Mouse (Mus musculus) adrenal gland, adult 2 months (tissue): Measurements from ENCODE around the gene Cald1. TPM values are rescaled to one million over a fixed set of nuclear protein-coding genes. Genes with fewer than 3 reads are reported as not detected.

Experiments used
- DNase-seq: peaks from one replicate; pipeline ENCODE4 v3.0.0; 2021
- polyA plus RNA-seq: library from polyadenylated mRNA; depleted of rRNA; stranded (reverse); fragments of >200 nt; gene quantifications from 2 replicates; pipeline ENCODE4 v1.2.3, GENCODE M21; 2012
- total RNA-seq, 2 experiments: library from RNA; stranded (reverse); gene quantifications; 2 replicates each; pipeline ENCODE4 v1.2.3; 2021

The Cald1 gene
- total and polyA plus RNA-seq, 3 experiments: 5.6 to 89.0 (median 82.4) TPM

DNA sequence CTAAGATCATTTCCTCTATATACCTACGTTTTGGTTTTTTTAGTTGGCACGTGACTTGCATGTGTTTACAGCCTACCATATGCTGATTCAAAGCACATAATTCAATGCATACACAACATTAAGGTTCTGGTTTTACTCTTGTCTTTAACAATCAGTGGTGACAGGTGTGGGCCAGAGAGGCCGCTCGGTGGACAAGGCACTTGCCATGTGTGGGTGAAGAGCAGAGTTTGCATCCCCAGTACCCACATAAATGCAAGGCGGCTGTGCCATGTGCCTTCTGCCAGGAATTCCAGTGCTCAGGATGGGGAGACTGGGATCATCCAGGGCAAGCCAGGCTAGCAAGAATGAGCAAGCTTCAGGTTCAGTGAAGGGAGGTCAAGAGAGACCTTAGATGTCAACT lies 14.8 kb downstream of the Cald1 start:
- no peak for DNase-seq

DNA sequence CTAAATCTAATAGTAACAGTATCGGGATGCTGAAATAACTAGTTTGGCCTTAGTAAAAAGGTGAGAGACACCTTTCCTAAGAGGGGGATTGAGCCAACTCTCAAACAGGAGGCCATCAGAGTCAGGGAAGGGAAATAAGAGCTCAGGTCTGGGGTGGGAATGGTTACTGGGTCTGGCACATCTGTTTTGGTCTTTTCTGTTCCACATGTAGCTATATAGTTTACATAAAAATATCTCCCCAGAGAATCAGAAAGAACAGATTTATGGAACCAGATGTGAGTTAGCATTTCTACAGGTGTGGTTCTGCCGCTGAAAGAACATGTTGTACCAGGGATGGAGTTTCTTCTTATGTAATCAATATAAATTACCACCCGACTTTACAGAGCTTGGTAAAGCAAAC lies 17.1 kb downstream of the Cald1 start:
- DNase-seq: no peak

DNA sequence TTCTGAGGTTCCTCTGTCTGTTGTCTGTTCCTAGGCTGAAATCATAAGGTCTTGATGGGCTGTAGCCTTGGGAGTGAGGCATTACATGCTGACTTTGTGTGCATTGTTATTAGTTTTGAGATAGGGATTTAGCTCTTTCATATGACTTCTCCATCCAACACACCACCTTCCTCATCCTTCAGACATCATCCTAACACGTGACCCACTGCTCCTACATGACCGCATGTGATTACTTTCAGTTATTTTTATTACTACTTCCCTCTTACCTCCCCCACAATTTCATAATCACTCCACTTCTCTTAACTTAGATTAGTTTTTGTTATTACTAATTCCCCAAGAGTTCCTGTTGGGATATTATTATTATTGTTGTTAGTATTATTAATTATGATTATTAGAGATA lies 21.2 kb downstream of the Cald1 start:
- DNase-seq: no peak

DNA sequence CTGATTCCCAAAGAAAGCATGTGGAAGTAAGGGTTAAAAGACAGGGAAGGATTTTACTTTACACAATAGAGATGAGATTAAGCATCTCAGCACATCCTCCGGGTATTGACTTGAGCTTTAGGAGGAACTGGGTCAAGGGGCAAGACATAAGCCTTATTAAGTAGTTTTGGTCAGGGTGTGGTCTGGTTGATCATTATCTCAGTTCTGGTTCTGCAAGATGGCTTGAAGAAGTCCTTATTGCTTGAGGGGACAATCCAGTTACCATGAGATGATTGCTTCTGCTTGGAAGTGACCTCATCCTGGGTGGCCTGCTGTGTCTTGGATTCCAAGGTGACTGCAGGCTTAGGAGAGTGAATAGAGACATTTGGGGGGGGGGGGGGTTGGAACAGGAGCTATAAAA lies 21.9 kb downstream of the Cald1 start:
- DNase-seq: no peak

DNA sequence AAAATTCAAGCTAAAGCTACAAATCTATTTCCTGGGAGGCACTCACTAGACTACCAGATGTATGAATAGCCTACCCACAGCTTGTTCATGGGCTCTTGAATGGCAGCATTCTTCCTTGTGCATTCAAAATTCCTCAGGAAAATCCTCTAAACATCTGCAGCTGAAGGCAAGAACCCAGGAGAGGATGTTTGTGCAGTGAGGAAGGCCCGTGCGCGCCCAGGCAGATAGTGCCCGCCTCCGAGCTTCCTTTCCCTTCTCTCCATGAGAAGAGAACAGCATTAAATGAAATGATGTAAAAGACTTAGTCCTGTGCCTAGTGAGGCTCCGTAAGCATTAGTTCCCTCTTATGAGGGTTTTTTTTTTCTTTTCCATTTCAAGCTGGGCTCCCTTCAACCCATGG lies 24.6 kb downstream of the Cald1 start:
- DNase-seq: no peak

DNA sequence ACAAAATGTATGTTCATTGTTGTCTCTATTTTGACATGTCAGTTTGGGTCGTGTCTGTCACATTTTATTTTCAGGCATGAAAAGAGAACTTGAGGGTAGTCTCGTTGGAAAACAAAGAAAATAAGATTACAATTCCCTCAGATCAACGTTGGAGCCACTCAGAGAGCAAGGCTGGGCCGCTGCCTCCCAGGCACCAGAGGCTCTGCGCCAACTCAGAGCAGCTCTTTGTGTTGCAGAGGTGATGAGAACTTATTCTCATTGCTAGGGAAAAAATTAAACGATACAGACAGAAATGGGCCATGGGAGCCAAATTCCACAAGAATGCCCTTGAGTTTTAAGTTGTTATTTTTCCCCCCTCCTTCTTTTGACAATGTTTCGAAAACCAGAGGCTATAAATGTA lies 25.0 kb downstream of the Cald1 start:
- DNase-seq: no peak

DNA sequence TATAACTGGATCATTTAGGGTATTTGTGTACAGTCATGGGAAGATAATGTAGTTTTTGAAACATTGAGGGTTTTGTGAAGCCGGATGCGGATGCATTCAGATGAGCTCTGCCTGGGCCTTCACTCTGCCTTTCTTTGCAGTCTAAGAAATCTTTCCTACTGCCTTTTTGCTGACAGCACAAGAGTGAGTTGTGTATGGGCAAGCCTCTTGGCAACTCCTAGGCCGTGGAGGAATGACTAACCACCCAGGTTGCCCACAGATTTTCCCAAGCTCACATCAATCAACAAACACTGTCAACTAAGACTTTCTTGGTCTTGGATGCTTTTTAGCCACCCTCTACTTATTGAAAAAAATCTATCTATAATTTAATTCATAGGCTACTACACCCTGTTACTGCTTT lies 26.2 kb downstream of the Cald1 start:
- no peak for DNase-seq

DNA sequence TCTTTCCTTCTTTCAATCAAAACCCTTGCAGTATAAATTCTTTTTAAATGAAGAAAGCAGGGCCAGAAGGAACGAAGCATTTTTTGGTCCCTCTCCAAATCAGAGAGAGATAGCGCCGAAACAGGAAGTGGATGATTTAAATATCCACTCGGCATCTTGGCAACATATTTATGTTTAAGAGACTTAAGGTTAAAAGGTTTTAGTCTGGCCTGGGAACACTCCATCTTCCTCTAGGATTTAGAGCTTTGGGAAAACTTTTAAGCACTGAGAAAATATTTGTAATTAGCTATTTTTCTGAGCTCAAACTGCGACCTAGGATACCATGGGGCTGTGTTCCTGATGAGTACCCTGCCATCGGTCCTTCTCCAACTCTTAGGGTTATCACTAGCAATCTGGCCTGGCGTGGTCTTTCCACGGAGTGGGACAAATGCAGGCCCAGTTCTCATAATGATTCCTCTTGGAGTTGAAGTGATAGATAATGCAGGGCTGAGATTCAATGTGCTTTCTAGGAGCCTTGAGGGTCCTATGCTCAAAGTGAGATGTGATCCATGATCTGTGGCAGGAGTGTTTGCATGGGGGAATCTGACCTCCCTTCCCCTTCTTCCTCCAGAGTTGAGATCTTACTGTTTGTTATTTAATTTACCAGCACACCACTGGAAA lies 28.4 kb downstream of the Cald1 start:
- DNase-seq: no peak

DNA sequence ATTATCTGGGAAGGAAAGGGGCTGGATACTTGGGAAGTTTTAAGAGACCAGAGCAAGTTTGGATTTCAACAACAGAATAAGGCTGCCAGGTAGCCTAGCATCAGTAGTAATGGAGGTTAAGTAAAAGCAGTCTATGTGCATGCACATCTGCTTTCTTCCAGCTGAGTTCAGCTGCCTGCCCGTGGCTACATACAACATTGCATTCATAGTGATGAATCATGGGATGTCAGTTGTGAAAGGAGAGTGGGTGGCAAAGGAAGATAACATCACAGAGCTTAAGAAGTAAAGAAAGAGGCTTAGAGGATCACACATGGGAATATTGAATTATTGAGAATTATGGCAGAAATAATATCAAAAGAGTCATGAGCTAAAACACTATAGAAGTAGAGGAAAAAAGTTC lies 29.8 kb downstream of the Cald1 start:
- DNase-seq: no peak

DNA sequence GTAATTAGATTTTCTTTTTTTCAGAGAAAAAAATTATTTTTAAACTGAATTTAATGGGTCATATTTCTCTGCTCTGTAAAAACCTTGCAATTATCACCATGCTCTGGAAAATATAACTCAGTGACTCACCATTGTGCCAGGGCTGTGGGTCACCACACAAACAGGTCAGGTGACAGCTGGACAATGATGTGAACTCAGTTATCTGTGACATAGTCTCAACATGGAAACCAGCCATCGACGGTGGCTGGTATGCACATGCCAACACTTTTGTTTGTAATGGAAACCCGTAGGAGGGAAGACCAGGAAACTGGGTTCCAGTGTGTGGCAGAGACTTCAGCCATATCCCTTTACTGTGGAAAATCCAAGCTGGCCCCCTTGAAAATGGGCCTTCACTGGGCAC lies 35.5 kb downstream of the Cald1 start:
- DNase-seq: peak; percentile 17

DNA sequence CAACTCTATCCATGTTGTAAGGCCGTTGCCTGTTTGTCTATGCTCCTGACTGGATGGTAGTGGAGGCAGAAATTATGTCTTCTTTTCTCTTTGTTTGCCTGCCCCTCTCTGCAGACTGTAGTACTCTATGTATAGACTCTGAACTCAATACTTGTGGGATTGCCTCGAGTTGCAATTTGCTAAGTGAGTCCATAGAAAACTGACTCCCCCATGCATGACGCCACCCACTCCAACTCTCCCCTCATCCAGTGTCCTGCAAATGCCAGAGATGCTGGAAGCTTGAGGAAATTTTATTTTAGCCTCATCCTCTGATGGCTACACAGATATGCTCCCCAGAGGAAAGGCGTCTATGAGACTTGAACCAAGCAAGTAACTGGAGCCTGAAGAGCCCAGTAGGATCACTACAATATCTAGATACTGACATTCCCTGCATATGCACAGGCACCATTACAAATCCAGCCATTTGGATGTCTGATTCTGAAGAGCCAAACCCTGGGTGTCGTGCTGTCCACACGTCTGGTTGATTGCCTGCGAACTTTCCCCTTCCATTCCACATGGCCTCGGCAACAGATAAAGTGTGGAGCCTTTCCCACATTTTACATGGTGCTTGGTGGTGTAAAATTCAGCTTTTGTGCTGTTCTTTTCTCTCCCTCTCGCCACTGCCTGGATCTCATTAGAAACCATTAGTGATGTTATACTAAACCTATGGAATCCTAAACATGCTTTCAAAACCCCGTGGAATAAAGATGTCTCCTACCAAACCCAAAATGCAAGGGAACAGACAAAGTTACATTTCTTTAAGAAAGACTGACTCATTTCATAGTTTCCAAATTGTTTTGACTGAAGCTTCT lies 39.5 kb downstream of the Cald1 start:
- DNase-seq: no peak

DNA sequence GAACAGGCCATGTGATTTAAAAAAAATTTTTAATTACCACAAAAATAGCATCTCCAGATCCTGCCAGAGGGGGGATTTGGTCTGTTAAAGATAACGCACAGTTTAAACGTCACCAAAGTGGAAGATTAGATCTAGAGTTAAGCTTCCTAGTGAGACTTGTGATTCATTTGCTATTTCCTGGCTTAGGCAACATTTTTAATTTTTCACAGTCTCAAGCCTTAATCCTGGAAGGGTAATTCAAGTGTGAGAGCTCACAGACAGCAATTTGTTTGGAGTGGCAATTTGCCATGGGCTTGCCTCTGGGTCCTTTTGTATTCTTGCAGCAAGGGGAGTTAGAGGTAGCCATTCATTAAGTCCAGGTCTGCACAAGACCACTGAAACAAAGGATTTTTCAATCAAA lies 40.4 kb downstream of the Cald1 start:
- DNase-seq: peak; percentile 26

DNA sequence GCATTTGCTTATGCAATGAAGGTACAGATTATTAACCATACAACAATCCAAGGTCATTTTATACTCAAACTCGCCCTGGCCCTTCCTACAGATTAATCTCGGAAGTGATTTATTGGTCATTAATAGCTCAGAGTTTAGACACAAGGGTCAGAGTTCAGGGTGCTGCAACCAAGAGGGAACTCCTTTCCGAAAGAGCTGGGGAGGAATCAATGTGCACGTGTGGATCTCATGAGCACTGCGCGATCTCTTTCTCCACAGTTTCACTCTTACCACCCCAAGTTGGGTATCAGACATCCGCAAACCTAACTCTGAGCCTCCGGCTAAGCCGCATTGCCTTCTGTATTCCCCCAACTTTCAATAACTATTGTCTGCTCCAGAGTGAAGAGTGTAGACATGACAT lies 41.9 kb downstream of the Cald1 start:
- no peak for DNase-seq

DNA sequence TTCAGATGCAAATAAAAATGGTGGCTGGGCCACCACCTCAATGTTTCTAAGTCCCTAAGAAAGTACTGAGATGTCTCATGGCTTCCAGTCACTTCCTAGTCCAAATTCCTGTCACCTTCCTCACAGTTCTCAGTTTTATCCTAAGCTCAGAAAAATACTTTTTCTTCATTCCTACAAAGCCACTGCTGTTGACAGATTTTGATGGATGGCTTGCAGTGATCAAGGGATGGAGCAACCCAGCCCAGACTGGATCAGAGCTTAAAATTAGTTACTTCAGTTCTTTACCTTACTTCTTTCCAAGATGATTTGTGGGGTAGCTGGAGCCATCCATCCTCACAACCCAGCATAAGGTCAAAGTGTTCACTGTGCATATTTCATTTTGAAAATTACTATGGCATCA lies 42.8 kb downstream of the Cald1 start:
- DNase-seq: no peak

DNA sequence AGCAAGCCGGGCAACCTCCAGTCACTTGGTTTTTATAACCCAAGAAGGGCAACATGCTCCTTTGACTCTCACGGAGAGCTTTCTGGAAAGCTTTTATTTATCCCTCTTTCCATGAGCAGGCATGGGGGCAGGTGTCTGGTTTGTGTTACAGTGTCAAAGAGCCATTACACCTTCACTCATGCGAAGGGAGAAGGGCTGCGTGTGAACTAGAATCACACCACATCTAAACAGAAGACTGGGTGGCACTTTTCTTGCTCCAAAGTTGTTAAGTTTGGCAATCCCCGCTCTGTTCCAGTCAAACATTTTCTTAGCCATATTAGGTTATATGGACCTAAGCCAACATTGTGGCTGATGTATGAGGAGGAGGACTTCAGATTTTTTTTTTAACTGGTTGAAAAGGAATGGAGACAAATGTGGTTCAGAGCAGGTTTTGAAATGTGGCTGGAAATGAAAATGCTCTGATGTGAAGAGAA lies 43.8 kb downstream of the Cald1 start:
- DNase-seq: no peak

DNA sequence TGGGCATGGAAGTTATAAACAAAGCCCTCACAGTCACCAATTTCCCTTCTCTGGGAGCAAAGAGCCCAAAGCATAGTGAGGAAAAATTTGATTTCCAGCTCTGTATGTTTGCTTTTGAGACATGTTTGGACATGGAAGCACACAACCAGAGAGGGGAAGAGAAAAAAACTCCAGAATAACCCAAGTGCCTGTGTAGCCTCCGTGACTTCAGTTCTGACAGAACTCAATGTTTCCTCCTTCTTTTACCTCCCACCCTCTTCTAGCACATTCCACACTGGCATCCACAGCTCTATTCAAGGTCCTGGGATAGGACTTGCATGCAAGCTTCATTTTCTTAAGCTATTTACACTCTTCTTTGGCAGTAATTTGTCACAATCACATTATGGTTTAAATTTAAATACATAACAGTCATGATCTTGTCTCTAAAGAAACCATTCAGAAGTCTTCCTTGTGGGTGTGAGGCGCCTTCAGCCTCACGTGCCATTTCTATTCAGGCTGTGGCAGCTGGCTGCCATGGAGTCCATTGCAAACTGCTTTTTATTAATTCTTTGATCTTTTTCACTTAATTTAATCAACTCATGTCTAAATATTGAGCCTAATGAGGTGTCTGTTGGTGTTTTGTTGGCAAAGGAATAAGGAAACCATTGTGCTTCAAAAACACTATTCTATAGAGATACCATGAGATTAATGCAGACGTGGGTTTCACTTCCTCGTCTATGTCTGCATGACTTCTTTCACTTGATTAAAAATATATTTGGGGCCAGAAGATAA lies 49.9 kb downstream of the Cald1 start:
- DNase-seq: no peak

DNA sequence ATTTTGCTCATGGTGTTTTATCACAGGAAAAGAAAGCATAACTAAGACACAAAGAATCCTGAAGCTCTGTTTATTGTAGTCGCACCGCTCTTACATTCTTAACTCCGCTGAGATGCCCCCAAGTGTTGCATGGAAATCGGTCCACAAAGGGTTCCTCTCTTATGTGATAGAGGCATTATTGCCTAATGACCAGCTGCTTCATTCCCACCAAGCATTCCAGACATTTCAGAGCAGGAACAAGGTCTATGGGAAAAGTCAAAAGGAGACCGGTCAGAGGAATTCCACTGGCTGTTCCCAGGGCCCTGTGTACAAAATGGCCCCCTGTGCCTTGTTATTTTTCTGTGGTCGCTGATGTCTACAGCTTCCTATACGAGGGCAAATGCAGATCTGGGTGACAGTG lies 53.0 kb downstream of the Cald1 start:
- no peak for DNase-seq

DNA sequence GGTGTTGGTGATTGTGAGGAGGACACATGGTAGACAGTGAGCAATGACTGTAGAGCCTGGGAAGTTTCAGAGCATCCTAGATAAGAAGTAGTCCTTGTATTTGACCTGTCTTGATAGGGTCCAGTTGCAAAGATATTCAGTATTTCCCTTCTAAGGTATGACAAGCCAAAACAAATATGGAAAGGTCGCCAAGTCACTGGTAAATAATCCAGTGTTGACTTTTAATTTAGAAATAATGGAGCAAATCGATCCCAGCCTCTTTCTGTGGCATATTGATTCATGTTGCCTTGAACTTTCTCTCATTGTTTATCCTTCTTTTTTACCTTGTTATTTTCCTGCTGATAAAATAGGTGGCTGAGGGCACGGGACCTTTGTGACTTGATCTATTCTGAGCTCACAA lies 57.4 kb downstream of the Cald1 start:
- DNase-seq: no peak

DNA sequence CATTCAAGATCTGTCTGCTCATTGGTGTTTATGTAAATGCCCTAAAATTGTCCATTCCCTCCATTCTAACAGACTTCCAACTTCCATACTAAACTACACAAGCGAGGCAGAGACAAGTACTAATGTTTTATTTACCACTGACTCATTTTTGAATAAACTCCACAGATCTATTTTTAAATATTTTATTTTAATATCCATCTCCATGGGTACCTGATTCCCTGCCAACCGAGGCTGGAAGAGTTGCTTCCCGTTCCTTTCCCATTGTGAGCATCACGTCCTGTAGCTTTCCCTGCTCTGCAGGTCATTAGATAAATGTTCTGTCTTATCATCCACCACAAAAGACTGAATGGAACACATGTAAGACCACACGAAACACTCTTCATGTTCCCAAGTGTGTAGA lies 60.5 kb downstream of the Cald1 start:
- no peak for DNase-seq

DNA sequence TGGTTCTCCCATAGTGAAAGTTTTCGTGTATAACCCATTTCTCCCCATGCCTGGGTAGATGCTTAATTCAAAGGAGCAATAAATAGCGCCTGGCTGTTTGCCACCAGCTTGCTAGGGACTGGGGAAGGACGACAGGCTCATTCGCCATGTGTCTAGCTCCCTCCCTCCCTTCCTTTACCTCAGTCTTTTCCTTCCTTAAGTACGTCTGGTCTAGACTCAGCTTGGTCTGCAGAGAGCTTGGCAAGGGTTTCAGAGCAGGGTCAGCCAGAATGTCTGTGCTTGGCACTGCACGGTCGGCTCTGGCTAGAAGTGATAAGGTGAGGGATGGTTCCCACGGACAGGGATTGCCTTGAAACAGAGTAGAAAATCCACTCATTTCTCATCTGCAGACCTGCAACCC lies 62.4 kb downstream of the Cald1 start:
- DNase-seq: peak; percentile 36

DNA sequence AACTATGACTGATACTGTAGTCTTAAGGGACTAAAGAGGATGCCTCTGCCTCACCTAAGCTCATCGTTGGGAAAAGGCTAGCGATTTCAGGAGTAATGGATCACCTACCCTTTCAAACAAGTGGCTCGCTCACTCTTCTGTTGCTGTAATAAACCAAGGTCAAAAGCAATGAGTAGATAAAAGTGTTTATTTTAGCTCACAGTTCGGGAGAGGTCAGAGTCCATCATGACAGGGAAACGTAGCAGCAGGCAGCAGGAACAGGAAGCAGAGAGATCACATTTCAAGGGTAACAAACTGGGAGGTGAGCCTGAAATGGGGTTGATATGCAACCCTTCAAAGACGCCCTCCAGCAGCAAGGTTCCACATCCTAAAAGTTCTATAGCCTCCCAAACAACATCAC lies 64.3 kb downstream of the Cald1 start:
- no peak for DNase-seq

DNA sequence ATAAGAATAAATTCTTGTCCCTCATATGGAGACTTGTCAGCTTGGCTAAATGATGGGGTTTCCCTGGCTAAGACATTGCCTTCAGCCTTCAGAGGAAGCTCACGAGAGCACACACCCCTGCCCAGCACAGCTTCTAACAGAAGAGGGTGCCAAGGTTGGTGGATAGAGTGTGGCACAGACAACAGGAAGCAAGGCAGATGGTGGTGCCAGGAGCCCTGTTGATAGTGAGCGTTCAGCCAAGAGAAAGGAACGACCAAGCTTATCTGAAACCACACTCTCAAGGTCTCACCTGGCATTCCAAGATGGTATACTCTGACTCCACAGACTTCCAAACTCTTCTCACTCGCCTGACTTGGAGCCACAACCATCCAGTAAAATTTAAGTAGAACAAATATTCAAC lies 66.0 kb downstream of the Cald1 start:
- DNase-seq: no peak

DNA sequence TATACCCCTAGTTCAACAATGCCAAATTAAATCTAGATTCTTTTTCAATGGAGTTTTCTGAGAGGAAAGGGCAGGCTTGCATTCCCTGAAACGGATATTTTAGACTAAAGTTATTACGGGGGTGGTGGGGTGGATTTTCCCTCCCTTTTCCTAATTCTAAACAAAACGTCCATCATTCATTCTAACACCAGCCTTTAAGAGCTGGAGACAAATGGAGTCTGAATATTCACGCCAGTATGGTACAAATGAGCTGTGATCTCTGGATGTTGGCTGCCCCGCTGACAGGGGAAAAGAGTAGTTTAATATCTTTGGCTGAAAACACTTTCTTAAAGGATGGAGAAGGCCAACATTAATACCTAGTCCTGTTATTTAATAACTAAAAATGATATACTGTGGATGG lies 66.4 kb downstream of the Cald1 start:
- no peak for DNase-seq
